Mouse (Mus musculus): ENCODE data around the gene Sh3rf1. TPM values are rescaled to one million over a fixed set of nuclear protein-coding genes. Genes with fewer than 3 reads are reported as not detected.

The Sh3rf1 gene
- polyA plus RNA-seq, 1 experiment from 2014 or later = 8.3 TPM

DNA sequence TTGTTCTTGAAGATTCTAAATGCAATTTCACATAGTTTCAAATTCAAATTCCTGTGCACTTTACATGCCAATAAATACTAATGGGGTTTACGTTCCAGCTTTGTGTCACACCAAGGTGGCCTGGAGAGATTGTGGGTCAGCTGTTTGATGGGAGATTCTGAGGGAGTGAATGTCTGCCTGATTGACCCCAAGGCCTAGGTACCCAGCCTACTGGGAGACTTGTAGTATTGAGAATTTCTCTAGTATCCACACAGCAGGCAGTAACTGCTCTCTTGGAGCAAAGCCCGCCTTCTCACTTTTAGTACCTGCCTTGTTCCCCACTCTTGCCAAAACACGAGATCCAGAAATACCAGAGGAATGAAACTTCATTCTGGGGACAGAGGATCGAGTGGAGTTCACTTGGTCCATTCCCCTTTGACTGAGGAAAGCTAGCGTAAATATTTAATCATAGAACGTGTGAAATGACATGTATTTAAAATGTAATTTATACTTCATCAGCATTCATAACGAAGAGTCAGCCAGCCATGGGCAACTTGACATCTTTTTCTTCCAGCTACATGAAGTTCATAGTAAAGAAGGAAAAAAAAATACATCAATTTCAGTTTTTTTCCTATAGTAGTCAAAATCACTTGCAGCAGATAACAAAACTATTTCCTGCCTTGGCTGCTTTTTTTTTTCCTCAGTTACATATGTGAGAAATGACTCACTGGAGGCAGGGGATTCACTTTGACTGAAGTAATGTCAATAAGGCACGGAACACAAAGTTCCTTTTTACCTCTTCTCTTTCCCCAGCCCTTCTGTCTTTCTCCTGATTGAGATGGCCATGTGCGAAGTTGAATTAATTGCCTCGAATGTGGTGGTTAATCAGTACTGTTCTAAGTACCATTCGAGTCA lies 52.0 kb downstream of the Sh3rf1 start:
- 0 out of 2 replicates have a peak overlapping the region, but pooled peaks have one; percentile 21 for H3K27ac ChIP-seq (ENCODE audit: low read depth, low read length)
- peaks cover 24% of the 10 kb centered on the region for H3K4me1 ChIP-seq (replicated peaks; ENCODE audit: control insufficient read depth, insufficient read depth, low read length)
- H3K4me2 ChIP-seq (replicated peaks; ENCODE audit: low read depth) = no peak overlapping the region
- peaks cover 5% of the 10 kb centered on the region; the same call in 1 of the 2 replicates for H3K36me3 ChIP-seq (ENCODE audit: control insufficient read depth, insufficient read depth)
- no peaks in the 10 kb centered on the region for H3K27me3 ChIP-seq (replicated peaks; ENCODE audit: control insufficient read depth, insufficient read depth, low read length)
- no peak for TF ChIP-seq CTCF (IDR thresholded peaks at IDR 0.05; ENCODE audit: low read depth)
- WGBS = 60% methylated on average over 11 of the region's 11 CpGs
- no peak overlapping the region for H3K4me3 ChIP-seq (ENCODE audit: low read depth, low read length)
- H3K9ac ChIP-seq (ENCODE audit: low read depth, low read length) = no peak overlapping the region
- no peaks in the 10 kb centered on the region for H3K9me3 ChIP-seq (ENCODE audit: control insufficient read depth)
- ATAC-seq = no peak

- whole genome bisulfite sequencing = 67% methylated on average over 5 of the region's 5 CpGs
- no peaks in the 10 kb centered on the region for H3K9me3 ChIP-seq (ENCODE audit: control insufficient read depth)
- peaks cover 5% of the 10 kb centered on the region; the same call in 1 of the 2 replicates for H3K36me3 ChIP-seq (ENCODE audit: control insufficient read depth, insufficient read depth)
- TF ChIP-seq CTCF (IDR thresholded peaks at IDR 0.05; ENCODE audit: low read depth) = no peak
- ATAC-seq = no peak
- no peaks in the 10 kb centered on the region for H3K27me3 ChIP-seq (replicated peaks; ENCODE audit: control insufficient read depth, insufficient read depth, low read length)
- H3K9ac ChIP-seq (ENCODE audit: low read depth, low read length) = no peak overlapping the region
- H3K4me3 ChIP-seq (ENCODE audit: low read depth, low read length) = no peak overlapping the region
- no peak overlapping the region for H3K4me2 ChIP-seq (replicated peaks; ENCODE audit: low read depth)
- H3K27ac ChIP-seq (ENCODE audit: low read depth, low read length) = no peak overlapping the region
- peaks cover 24% of the 10 kb centered on the region for H3K4me1 ChIP-seq (replicated peaks; ENCODE audit: control insufficient read depth, insufficient read depth, low read length)
Measured at GRCm38 (mm10) chr8:61276397-61276796, 52.7 kb downstream of the Sh3rf1 start.

GRCm38 (mm10) chr8:61279030-61279429 lies 55.4 kb downstream of the Sh3rf1 start:
- Histone ChIP-seq H3K27me3 (replicated peaks; ENCODE audit: control insufficient read depth, insufficient read depth, low read length) (no peaks in the 10 kb centered on the region), H3K9ac (ENCODE audit: low read depth, low read length) (no peak overlapping the region), H3K36me3 (ENCODE audit: control insufficient read depth, insufficient read depth) (peaks cover 5% of the 10 kb centered on the region; the same call in 1 of the 2 replicates), H3K4me3 (ENCODE audit: low read depth, low read length) (no peak overlapping the region), H3K4me2 (replicated peaks; ENCODE audit: low read depth) (no peak overlapping the region), H3K9me3 (ENCODE audit: control insufficient read depth) (no peaks in the 10 kb centered on the region), H3K27ac (ENCODE audit: low read depth, low read length) (no peak overlapping the region), H3K4me1 (replicated peaks; ENCODE audit: control insufficient read depth, insufficient read depth, low read length) (peaks cover 28% of the 10 kb centered on the region)
- 74% methylated on average over 10 of the region's 10 CpGs for WGBS
- no peak for ATAC-seq
- no peak for TF ChIP-seq CTCF (IDR thresholded peaks at IDR 0.05; ENCODE audit: low read depth)

- Histone ChIP-seq H3K9ac (ENCODE audit: low read depth, low read length) (no peak overlapping the region), H3K36me3 (ENCODE audit: control insufficient read depth, insufficient read depth) (peaks cover 5% of the 10 kb centered on the region; the same call in 1 of the 2 replicates), H3K27me3 (replicated peaks; ENCODE audit: control insufficient read depth, insufficient read depth, low read length) (no peaks in the 10 kb centered on the region), H3K4me3 (ENCODE audit: low read depth, low read length) (no peak overlapping the region), H3K27ac (ENCODE audit: low read depth, low read length) (no peak overlapping the region), H3K4me2 (replicated peaks; ENCODE audit: low read depth) (no peak overlapping the region), H3K9me3 (ENCODE audit: control insufficient read depth) (no peaks in the 10 kb centered on the region), H3K4me1 (replicated peaks; ENCODE audit: control insufficient read depth, insufficient read depth, low read length) (peaks cover 12% of the 10 kb centered on the region)
- WGBS = 64% methylated on average over 10 of the region's 10 CpGs
- ATAC-seq = no peak
- no peak for TF ChIP-seq CTCF (IDR thresholded peaks at IDR 0.05; ENCODE audit: low read depth)
Measured at GRCm38 (mm10) chr8:61282303-61283168, 58.9 kb downstream of the Sh3rf1 start.

DNA sequence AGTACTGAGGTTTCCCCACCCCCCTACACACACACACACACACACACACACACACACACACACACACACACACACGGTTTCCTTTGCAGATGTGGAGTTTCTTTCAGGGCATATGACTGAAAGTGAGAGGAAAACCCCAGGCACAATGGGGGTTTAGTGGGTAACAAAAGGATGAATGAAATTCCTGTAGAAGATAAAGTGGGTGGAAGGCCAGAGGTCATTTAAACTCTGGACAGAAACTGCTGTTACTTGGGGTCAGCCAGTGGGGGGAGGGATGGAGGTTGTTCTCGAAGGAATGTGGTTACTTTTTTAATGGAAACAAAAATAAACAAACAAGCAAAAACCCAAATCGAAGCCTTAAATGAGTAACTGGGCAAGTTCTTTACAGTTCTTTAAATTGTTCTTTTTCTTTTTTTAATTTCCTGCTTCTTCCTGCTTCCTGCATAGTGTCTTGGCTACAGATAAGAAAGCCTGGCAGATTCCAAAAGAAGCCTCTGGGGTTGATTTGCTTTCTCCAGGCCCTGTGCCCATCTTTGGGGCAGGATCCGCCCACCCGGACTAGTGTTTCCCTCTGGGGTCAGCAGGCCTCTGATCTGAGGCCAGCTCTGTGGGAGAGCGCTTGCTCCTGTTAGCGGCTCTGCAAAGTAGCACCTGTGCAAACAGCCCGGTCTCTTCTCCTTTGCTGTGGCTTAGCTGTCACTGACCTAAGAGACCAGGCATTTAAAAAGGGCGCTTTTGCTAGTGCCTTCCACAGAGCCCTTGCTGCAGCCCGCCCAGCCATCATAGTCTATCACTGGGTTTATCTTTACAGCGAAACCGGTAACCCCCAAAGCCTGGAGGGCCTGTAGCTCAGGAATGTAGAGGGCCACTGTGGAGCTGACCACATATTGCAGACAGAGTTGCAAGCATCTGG lies 59.8 kb downstream of the Sh3rf1 start:
- WGBS = 31% methylated on average over 12 of the region's 12 CpGs
- Histone ChIP-seq H3K9me3 (ENCODE audit: control insufficient read depth) (no peaks in the 10 kb centered on the region), H3K9ac (ENCODE audit: low read depth, low read length) (no peak overlapping the region), H3K27ac (ENCODE audit: low read depth, low read length) (no peak overlapping the region), H3K4me2 (replicated peaks; ENCODE audit: low read depth) (peak overlapping the region; percentile 27; the same call in 1 of the 2 replicates), H3K4me3 (ENCODE audit: low read depth, low read length) (no peak overlapping the region), H3K27me3 (replicated peaks; ENCODE audit: control insufficient read depth, insufficient read depth, low read length) (no peaks in the 10 kb centered on the region), H3K4me1 (replicated peaks; ENCODE audit: control insufficient read depth, insufficient read depth, low read length) (peaks cover 12% of the 10 kb centered on the region), H3K36me3 (ENCODE audit: control insufficient read depth, insufficient read depth) (peaks cover 5% of the 10 kb centered on the region; the same call in 1 of the 2 replicates)
- ATAC-seq = no peak
- no peak for TF ChIP-seq CTCF (IDR thresholded peaks at IDR 0.05; ENCODE audit: low read depth)
